ENCODE assay signal across 28 mouse cellular contexts in the genomic region with DNA sequence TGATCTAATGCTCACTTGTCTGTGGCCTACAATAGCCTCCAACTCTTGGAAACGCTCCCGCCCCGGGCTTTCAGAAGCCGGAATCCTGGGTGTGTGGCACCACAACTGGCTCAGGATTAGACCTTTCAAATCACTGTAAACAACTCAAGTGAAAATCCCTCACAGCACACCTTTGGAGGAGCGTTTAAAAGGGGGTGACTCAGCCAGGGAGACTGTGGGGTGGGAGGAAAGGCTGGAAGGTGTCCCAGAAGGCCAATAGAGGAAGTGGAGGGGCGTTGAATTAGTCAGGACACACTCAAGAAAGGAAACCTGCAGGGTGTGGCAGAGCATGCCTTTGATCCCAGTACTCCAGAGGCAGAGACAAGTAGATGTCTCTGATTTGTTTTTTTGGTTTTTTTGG. TPM values are rescaled to one million over a fixed set of nuclear protein-coding genes. Genes with fewer than 3 reads are reported as not detected.
DNase-seq lines count a peak whose midpoint lies in the region; ATAC-seq and TF ChIP-seq lines count a peak whose summit lies in the region.
"Had no signal": no experiment of that assay in that cellular context is flagged by ENCODE, and none has a peak within 500 bp of the region (broad histone marks: within the 10 kb centered on the region; RNA-seq: fewer than 3 reads in every experiment).

No protein-coding gene starts in this region.

- H3K4me2 ChIP-seq in hindbrain, postnatal 0 days (ENCODE audit: low read depth, low read length): no peak overlapping the region
- no peak overlapping the region for H3K4me2 ChIP-seq in lung, postnatal 0 days (replicated peaks; ENCODE audit: low read depth, low read length)
- no peak overlapping the region for H3K4me2 ChIP-seq in midbrain, embryonic 16.5 days (ENCODE audit: low read length)
- H3K4me2 ChIP-seq: embryonic facial prominence, embryonic 15.5 days; heart, embryonic 13.5 days; hindbrain, embryonic 15.5 days; limb, embryonic 15.5 days; liver, embryonic 15.5 days had no signal

- no peak for ATAC-seq in hindbrain, postnatal 0 days
- peak; percentile 92 for ATAC-seq in lung, postnatal 0 days
- ATAC-seq in midbrain, embryonic 16.5 days: no peak
- ATAC-seq: activated CD4-positive, CD25-positive, alpha-beta regulatory T cell, adult 4 months; forebrain, embryonic 14.5 days had no signal

- no peaks in the 10 kb centered on the region for H3K79me2 ChIP-seq in MEL (ENCODE audit: control insufficient read depth, insufficient read depth, low read length, poor library complexity)

- no peaks in the 10 kb centered on the region for H3K9me3 ChIP-seq in hindbrain, embryonic 10.5 days
- no peaks in the 10 kb centered on the region for H3K9me3 ChIP-seq in hindbrain, postnatal 0 days (ENCODE audit: low read length)
- H3K9me3 ChIP-seq in MEL (replicated peaks; ENCODE audit: insufficient read depth, low read length): no peaks in the 10 kb centered on the region
- H3K9me3 ChIP-seq in lung, postnatal 0 days (ENCODE audit: low read length): no peaks in the 10 kb centered on the region
- no peaks in the 10 kb centered on the region for H3K9me3 ChIP-seq in midbrain, embryonic 16.5 days (replicated peaks; ENCODE audit: control insufficient read depth, low read length, poor library complexity, severe bottlenecking)
- H3K9me3 ChIP-seq: embryonic facial prominence, embryonic 15.5 days; hindbrain, embryonic 15.5 days; limb, embryonic 15.5 days; liver, embryonic 15.5 days had no signal

- no peaks in the 10 kb centered on the region for H3K36me3 ChIP-seq in hindbrain, embryonic 10.5 days
- H3K36me3 ChIP-seq in hindbrain, postnatal 0 days (ENCODE audit: insufficient read depth, low read length): no peaks in the 10 kb centered on the region
- peaks cover 0 to 2% of the 10 kb centered on the region in 2 experiments; a peak in 2 of 4 replicates for H3K36me3 ChIP-seq in MEL (ENCODE audit: control insufficient read depth in 1 of 2, insufficient read depth in 2 of 2, low read length in 2 of 2)
- H3K36me3 ChIP-seq in lung, postnatal 0 days (ENCODE audit: insufficient read depth, low read length): no peaks in the 10 kb centered on the region
- H3K36me3 ChIP-seq in midbrain, embryonic 16.5 days (ENCODE audit: control insufficient read depth, insufficient read depth, low read length): no peaks in the 10 kb centered on the region
- H3K36me3 ChIP-seq: embryonic facial prominence, embryonic 10.5 days; embryonic facial prominence, embryonic 15.5 days; heart, embryonic 13.5 days; hindbrain, embryonic 15.5 days; limb, embryonic 15.5 days; liver, embryonic 15.5 days had no signal

- 84% methylated on average over 6 of the region's 6 CpGs for WGBS in hindbrain, embryonic 10.5 days
- WGBS in hindbrain, postnatal 0 days: 76% methylated on average over 6 of the region's 6 CpGs
- 49% methylated on average over 6 of the region's 6 CpGs for WGBS in lung, postnatal 0 days
- 83% methylated on average over 6 of the region's 6 CpGs for WGBS in midbrain, embryonic 16.5 days

- no peak for TF ChIP-seq RAD21 in MEL (IDR thresholded peaks at IDR 0.05; ENCODE audit: low read depth, low read length)

- no peak for TF ChIP-seq EP300 in MEL (IDR thresholded peaks at IDR 0.05; ENCODE audit: low read depth in 1 of 2, low read length in 2 of 2)
- TF ChIP-seq EP300 in lung, postnatal 0 days (IDR thresholded peaks at IDR 0.05): peak; percentile 69

- TF ChIP-seq POLR2A in MEL (IDR thresholded peaks at IDR 0.05; ENCODE audit: control insufficient read depth in 1 of 2, insufficient read depth in 1 of 2, low read depth in 1 of 2, low read length in 2 of 2, poor library complexity in 1 of 2): no peak

- peak; percentile 0 for DNase-seq in hindbrain, embryonic 10.5 days (ENCODE audit: low spot score)
- DNase-seq in hindbrain, postnatal 0 days (ENCODE audit: low spot score): no peak
- DNase-seq in MEL (ENCODE audit: low read depth, low spot score): peak; percentile 34
- DNase-seq in lung, postnatal 0 days (ENCODE audit: low spot score): peak; percentile 87
- peak; percentile 40 to 59 for DNase-seq in lung, postnatal 4 days
- DNase-seq in kidney, postnatal 25 days: no peak
- DNase-seq: adrenal gland, adult 2 months; B cell, adult 2 months; cerebellum, adult 8-10 months; cerebellum, postnatal 25 days; gastrocnemius, postnatal 14 days; heart, postnatal 10 days; kidney, adult 2 months; layer of hippocampus, postnatal 36 days; left cerebral cortex, postnatal 4 days; midbrain, embryonic 14.5 days; spleen, adult 18-20 months; thymus, postnatal 25 days had no signal

- no peak overlapping the region for H3K9ac ChIP-seq in hindbrain, postnatal 0 days (replicated peaks; ENCODE audit: low read length)
- H3K9ac ChIP-seq in MEL (ENCODE audit: control insufficient read depth, low read depth, low read length, poor library complexity, severe bottlenecking): no peak overlapping the region
- no peak overlapping the region for H3K9ac ChIP-seq in lung, postnatal 0 days (replicated peaks; ENCODE audit: low read depth)
- H3K9ac ChIP-seq in midbrain, embryonic 16.5 days (ENCODE audit: low read depth, low read length): no peak overlapping the region
- H3K9ac ChIP-seq: embryonic facial prominence, embryonic 15.5 days; heart, embryonic 13.5 days; hindbrain, embryonic 15.5 days; limb, embryonic 15.5 days; liver, embryonic 15.5 days had no signal

- H3K4me3 ChIP-seq in hindbrain, embryonic 10.5 days: no peak overlapping the region
- H3K4me3 ChIP-seq in hindbrain, postnatal 0 days (ENCODE audit: low read length): no peak overlapping the region
- H3K4me3 ChIP-seq in MEL (ENCODE audit: control insufficient read depth in 1 of 2, insufficient read depth in 1 of 2, low read depth in 2 of 2, low read length in 2 of 2): no peak overlapping the region
- no peak overlapping the region for H3K4me3 ChIP-seq in lung, postnatal 0 days (ENCODE audit: low read depth, low read length)
- no peak overlapping the region for H3K4me3 ChIP-seq in midbrain, embryonic 16.5 days (ENCODE audit: low read depth, low read length)
- H3K4me3 ChIP-seq: embryonic facial prominence, embryonic 10.5 days; embryonic facial prominence, embryonic 15.5 days; heart, embryonic 13.5 days; hindbrain, embryonic 15.5 days; limb, embryonic 15.5 days; liver, embryonic 15.5 days had no signal

- H3K27me3 ChIP-seq in hindbrain, embryonic 10.5 days (ENCODE audit: insufficient read depth, poor library complexity, severe bottlenecking): no peaks in the 10 kb centered on the region
- H3K27me3 ChIP-seq in hindbrain, postnatal 0 days (ENCODE audit: insufficient read depth, low read length): no peaks in the 10 kb centered on the region
- no peaks in the 10 kb centered on the region; a peak in 1 of 4 replicates for H3K27me3 ChIP-seq in MEL (ENCODE audit: control insufficient read depth in 1 of 2, insufficient read depth in 2 of 2, low read length in 2 of 2)
- H3K27me3 ChIP-seq in lung, postnatal 0 days (replicated peaks; ENCODE audit: insufficient read depth, low read length): no peaks in the 10 kb centered on the region
- H3K27me3 ChIP-seq in midbrain, embryonic 16.5 days (ENCODE audit: control insufficient read depth, insufficient read depth, low read depth, low read length): no peaks in the 10 kb centered on the region
- H3K27me3 ChIP-seq: embryonic facial prominence, embryonic 15.5 days; heart, embryonic 13.5 days; hindbrain, embryonic 15.5 days; limb, embryonic 15.5 days; liver, embryonic 15.5 days had no signal

- no peak for TF ChIP-seq CTCF in hindbrain, postnatal 0 days (IDR thresholded peaks at IDR 0.05; ENCODE audit: low read depth)
- no peak for TF ChIP-seq CTCF in MEL (IDR thresholded peaks at IDR 0.05 in 2 of 3, conservative IDR thresholded peaks at IDR 0.05 in 1 of 3; ENCODE audit: control insufficient read depth in 1 of 3, insufficient read depth in 1 of 3, low read depth in 2 of 3, low read length in 3 of 3, poor library complexity in 1 of 3, severe bottlenecking in 1 of 3)
- TF ChIP-seq CTCF in lung, postnatal 0 days (IDR thresholded peaks at IDR 0.05): no peak

- 0 out of 2 replicates have a peak, but pooled peaks cover 2% of the 10 kb centered on the region for H3K4me1 ChIP-seq in hindbrain, embryonic 10.5 days (replicated peaks)
- H3K4me1 ChIP-seq in hindbrain, postnatal 0 days (ENCODE audit: insufficient read depth, low read length): 0 out of 2 replicates have a peak, but pooled peaks cover under 1% of the 10 kb centered on the region
- H3K4me1 ChIP-seq in MEL (ENCODE audit: control insufficient read depth in 1 of 2, insufficient read depth in 2 of 2, low read length in 2 of 2): peaks cover 0 to 3% of the 10 kb centered on the region in 2 experiments; a peak in 2 of 4 replicates
- H3K4me1 ChIP-seq in lung, postnatal 0 days (ENCODE audit: insufficient read depth, low read depth, low read length): no peaks in the 10 kb centered on the region
- no peaks in the 10 kb centered on the region for H3K4me1 ChIP-seq in midbrain, embryonic 16.5 days (ENCODE audit: control insufficient read depth, insufficient read depth, low read length)
- H3K4me1 ChIP-seq: hindbrain, embryonic 15.5 days had no signal

- H3K27ac ChIP-seq in hindbrain, embryonic 10.5 days: no peak overlapping the region
- no peak overlapping the region for H3K27ac ChIP-seq in hindbrain, postnatal 0 days
- no peak overlapping the region for H3K27ac ChIP-seq in MEL (ENCODE audit: control insufficient read depth, low read depth, low read length)
- peak overlapping the region; percentile 58 for H3K27ac ChIP-seq in lung, postnatal 0 days (ENCODE audit: low read length)
- no peak overlapping the region for H3K27ac ChIP-seq in midbrain, embryonic 16.5 days (ENCODE audit: low read length)
- H3K27ac ChIP-seq: embryonic facial prominence, embryonic 10.5 days; embryonic facial prominence, embryonic 15.5 days; heart, embryonic 13.5 days; hindbrain, embryonic 15.5 days; limb, embryonic 15.5 days; liver, embryonic 15.5 days; macrophage had no signal

RNA-seq across cellular contexts. Expression of a gene that starts 11.1 kb away (rescaled TPM):
- polyA plus RNA-seq in hindbrain, embryonic 10.5 days (2016; fragmentation: Nextera tagmentation; extraction: Ambion mirVana): 283 and 352 TPM in 2 replicates
- 52.8 and 61.0 TPM in 2 replicates for total RNA-seq in hindbrain, postnatal 0 days (2014; rRNA removed)
- 147 and 155 TPM in 2 replicates for polyA plus RNA-seq in hindbrain, postnatal 0 days (2015; fragmentation: Nextera tagmentation; extraction: Ambion mirVana)
- total RNA-seq in MEL (2012; rRNA removed): 129 and 142 TPM in 2 replicates
- polyA plus RNA-seq in MEL (2012; ENCODE audit: insufficient read depth in 1 of 2, insufficient read length in 2 of 2, low read depth in 1 of 2, low replicate concordance in 2 of 2, missing spikeins in 1 of 2): 100 to 1,000 TPM; 222 to 361 TPM
- polyA plus RNA-seq in lung, postnatal 0 days (2015; fragmentation: Nextera tagmentation; extraction: Ambion mirVana): 153 and 160 TPM in 2 replicates
- 190 and 211 TPM in 2 replicates for polyA plus RNA-seq in midbrain, embryonic 16.5 days (2015; fragmentation: Nextera tagmentation; extraction: Ambion mirVana)

RNA-seq across cellular contexts. Expression of a gene that starts 29.2 kb away (rescaled TPM):
- polyA plus RNA-seq in hindbrain, embryonic 10.5 days (2016; fragmentation: Nextera tagmentation; extraction: Ambion mirVana): 171 and 204 TPM in 2 replicates
- total RNA-seq in hindbrain, postnatal 0 days (2014; rRNA removed): 54.9 and 55.0 TPM in 2 replicates
- 81.7 and 90.4 TPM in 2 replicates for polyA plus RNA-seq in hindbrain, postnatal 0 days (2015; fragmentation: Nextera tagmentation; extraction: Ambion mirVana)
- 49.8 and 50.7 TPM in 2 replicates for total RNA-seq in MEL (2012; rRNA removed)
- 10 to 100 TPM; 48.0 to 76.3 TPM for polyA plus RNA-seq in MEL (2012; ENCODE audit: insufficient read depth in 1 of 2, insufficient read length in 2 of 2, low read depth in 1 of 2, low replicate concordance in 2 of 2, missing spikeins in 1 of 2)
- polyA plus RNA-seq in lung, postnatal 0 days (2015; fragmentation: Nextera tagmentation; extraction: Ambion mirVana): 139 and 145 TPM in 2 replicates
- 94.2 and 97.5 TPM in 2 replicates for polyA plus RNA-seq in midbrain, embryonic 16.5 days (2015; fragmentation: Nextera tagmentation; extraction: Ambion mirVana)

RNA-seq across cellular contexts. Expression of a gene that starts 50.8 kb away (rescaled TPM):
- polyA plus RNA-seq in hindbrain, embryonic 10.5 days (2016; fragmentation: Nextera tagmentation; extraction: Ambion mirVana): 0.21 and 0.66 TPM in 2 replicates
- 0.04 and 0.58 TPM in 2 replicates for total RNA-seq in hindbrain, postnatal 0 days (2014; rRNA removed)
- polyA plus RNA-seq in hindbrain, postnatal 0 days (2015; fragmentation: Nextera tagmentation; extraction: Ambion mirVana): 0.04 and 0.06 TPM in 2 replicates
- total RNA-seq in MEL (2012; rRNA removed): 9.8 and 10.2 TPM in 2 replicates
- 1 to 10 TPM in 1 of 2 experiments, not detected in 1; 6.8 TPM for polyA plus RNA-seq in MEL (2012; ENCODE audit: insufficient read depth in 1 of 2, insufficient read length in 2 of 2, low read depth in 1 of 2, low replicate concordance in 2 of 2, missing spikeins in 1 of 2)
- 1.9 and 2.2 TPM in 2 replicates for polyA plus RNA-seq in lung, postnatal 0 days (2015; fragmentation: Nextera tagmentation; extraction: Ambion mirVana)
- polyA plus RNA-seq in midbrain, embryonic 16.5 days (2015; fragmentation: Nextera tagmentation; extraction: Ambion mirVana): 0.06 and 0.14 TPM in 2 replicates

Comparison
In these comparisons a context has a peak if more than half of its experiments do, and no peak if none do; other contexts are left out.
1. DNase-seq: peak in hindbrain, embryonic 10.5 days (single experiment), MEL (single experiment), lung, postnatal 0 days (single experiment) and lung, postnatal 4 days (2 of 2); none in hindbrain, postnatal 0 days (single experiment) and kidney, postnatal 25 days (0 of 2).